Mouse (Mus musculus): ENCODE measurements around the gene Dpysl4. TPM values are rescaled to one million over a fixed set of nuclear protein-coding genes. Genes with fewer than 3 reads are reported as not detected.

The Dpysl4 gene
- polyA plus RNA-seq, 1 experiment = 195 TPM

DNA sequence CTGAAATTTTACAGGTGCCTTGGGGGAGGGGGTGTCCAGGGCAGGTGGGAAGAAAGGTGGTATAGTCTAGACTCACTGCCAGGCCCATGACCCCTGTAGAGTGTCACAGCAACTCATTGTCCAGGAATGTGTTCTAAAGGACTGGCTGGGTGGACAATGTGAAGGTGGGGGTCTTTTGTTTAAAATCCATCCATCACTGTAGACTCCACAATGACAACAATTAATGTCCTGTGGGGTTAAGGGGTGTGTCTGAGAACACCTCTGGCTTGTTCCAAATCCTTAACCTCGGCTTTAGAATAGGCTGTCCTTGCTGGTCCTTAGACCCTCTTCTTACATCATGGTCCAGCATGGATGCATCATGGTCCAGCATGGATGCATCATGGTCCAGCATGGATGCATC, 1.5 kb upstream of the Dpysl4 start:
- TF ChIP-seq POLR2A (IDR thresholded peaks at IDR 0.05; ENCODE audit: borderline replicate concordance, extremely low read depth, insufficient read depth, insufficient read length, poor library complexity, severe bottlenecking) (no peak), CTCF (IDR thresholded peaks at IDR 0.05; ENCODE audit: borderline replicate concordance, extremely low read depth, insufficient read depth, insufficient read length) (no peak)
- no peak for DNase-seq (ENCODE audit: low read depth)

DNA sequence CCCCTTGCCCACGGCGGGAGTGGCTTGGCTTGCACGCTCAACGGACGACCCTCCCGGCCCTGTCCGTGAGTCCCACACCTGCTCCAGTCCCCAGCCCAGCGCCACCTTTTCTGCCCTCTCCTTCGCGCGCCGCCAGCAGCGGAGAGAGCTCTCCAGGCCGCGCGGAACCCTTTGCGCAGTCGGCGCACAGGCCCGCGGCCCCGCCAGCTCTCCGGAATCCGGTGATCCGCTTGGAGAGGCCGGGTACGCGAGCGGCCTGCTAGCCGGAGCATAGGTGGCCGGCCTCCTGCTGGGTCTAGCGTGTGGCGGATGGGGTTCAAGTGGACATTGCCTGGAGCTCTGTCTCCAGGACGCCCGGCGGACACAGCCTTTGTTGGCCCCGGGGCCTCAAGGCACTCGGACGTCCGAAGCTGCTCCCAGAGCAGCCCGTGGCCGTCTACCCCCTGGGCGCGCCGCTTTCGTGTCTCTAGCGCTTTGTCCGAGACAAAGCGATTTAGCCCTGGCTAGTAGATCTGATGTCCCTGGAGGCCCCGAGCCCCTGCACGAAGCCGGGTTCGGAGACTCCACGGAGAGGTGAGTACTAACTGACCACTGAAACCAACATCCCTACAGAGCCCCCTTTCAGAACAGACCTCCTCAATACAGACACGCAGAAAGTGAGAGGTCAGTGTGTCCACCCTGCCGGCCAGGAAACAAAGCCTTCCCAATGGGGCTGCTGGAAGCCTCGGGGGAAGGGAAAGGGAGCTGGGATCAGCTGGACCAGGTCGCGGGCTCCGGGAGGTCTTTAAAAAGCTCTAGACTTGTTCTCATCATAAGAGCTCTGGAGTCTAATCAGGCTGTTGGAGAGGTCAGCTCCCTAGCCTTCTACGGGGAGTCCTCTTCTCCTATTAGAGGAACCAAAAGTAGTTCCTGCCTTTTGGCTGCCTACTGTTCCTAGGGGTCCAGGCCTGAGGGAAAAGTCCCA, 676 bp downstream of the Dpysl4 start:
- no peak for DNase-seq (ENCODE audit: low read depth)
- TF ChIP-seq CTCF (IDR thresholded peaks at IDR 0.05; ENCODE audit: borderline replicate concordance, extremely low read depth, insufficient read depth, insufficient read length) (no peak), POLR2A (IDR thresholded peaks at IDR 0.05; ENCODE audit: borderline replicate concordance, extremely low read depth, insufficient read depth, insufficient read length, poor library complexity, severe bottlenecking) (0 out of 2 replicates have a peak, but pooled peaks have one; percentile 3)

DNA sequence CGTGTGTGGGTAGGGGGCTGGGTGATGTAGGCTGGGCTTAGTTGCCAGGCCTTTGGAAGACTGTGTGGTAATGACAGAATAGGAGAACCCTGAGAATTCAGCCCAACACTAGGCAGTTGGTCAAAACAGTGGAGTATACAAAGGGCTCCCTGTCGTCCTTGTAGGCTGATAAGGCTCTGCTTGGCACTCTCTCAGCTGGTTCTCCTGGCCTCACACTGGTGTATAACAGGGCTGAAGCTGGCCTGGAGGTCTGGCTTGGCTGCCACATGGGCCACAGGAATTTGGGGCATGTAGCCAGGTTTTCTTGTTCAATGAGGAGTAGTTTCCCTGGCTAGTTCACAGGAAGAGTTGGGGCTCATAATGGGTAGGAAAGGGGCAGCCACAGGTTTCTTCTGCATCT, 2.0 kb downstream of the Dpysl4 start:
- peak; percentile 87 for DNase-seq (ENCODE audit: low read depth)
- TF ChIP-seq POLR2A (IDR thresholded peaks at IDR 0.05; ENCODE audit: borderline replicate concordance, extremely low read depth, insufficient read depth, insufficient read length, poor library complexity, severe bottlenecking) = no peak
- no peak for TF ChIP-seq CTCF (IDR thresholded peaks at IDR 0.05; ENCODE audit: borderline replicate concordance, extremely low read depth, insufficient read depth, insufficient read length)

DNA sequence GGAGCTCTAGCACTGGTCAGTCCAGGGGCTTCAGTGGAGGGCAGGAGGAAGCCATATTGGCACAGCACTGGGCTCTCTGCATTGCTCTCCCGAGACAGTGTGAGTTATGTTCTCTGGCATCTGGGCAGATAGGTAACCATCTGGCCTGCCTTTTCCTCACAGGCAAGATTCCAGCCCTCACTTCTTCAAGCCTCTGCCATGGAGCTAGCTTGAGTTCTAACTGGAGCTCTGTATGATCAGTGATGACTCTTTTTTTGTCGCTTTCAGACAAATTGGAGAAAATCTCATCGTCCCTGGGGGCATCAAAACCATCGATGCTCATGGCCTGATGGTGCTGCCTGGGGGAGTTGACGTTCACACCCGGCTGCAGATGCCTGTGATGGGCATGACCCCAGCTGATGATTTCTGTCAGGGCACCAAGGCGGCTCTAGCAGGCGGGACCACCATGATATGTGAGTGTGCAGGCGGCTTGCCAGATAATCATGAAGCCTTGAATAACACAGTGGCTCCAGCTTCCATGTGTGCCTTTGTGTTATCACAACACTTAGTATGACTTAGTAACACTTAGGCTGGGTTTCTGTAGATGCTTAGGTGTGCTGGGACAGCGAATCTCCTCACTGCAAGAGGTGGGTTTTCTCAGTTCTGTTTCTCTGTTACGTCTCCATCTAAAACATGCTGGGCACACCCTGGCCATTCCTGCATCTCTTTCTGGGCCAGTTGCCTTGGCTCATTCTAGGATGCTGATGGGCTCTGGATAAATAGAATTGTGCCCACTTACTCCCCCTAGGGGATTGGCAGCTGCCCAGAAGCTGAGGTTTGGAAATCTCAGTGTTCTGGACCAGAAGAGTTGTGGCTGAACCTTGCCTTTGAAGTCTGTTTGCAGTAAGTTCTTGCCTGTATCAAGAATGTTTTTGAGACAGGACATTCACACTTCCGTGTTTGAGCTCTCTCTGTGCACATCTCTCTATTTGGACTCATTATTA, 4.4 kb downstream of the Dpysl4 start:
- DNase-seq (ENCODE audit: low read depth) = peak; percentile 71
- no peak for TF ChIP-seq CTCF (IDR thresholded peaks at IDR 0.05; ENCODE audit: borderline replicate concordance, extremely low read depth, insufficient read depth, insufficient read length)
- no peak for TF ChIP-seq POLR2A (IDR thresholded peaks at IDR 0.05; ENCODE audit: borderline replicate concordance, extremely low read depth, insufficient read depth, insufficient read length, poor library complexity, severe bottlenecking)

DNA sequence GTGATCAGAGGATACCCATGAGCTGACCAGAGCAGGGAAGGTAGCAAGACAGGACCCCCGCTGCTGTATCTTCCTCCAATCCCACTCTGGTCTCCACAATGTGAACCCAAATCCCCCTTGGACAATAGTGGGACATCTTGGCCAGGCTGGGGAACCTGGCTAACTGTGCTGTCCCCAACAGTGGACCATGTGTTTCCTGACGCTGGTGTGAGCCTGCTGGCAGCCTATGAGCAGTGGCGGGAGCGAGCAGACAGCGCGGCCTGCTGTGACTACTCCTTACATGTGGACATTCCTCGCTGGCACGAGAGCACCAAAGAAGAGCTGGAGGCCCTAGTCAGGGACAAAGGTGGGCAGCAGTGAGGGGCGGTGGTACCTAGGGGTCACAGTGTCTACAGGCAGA, 5.9 kb downstream of the Dpysl4 start:
- DNase-seq (ENCODE audit: low read depth) = no peak
- TF ChIP-seq POLR2A (IDR thresholded peaks at IDR 0.05; ENCODE audit: borderline replicate concordance, extremely low read depth, insufficient read depth, insufficient read length, poor library complexity, severe bottlenecking) (no peak), CTCF (IDR thresholded peaks at IDR 0.05; ENCODE audit: borderline replicate concordance, extremely low read depth, insufficient read depth, insufficient read length) (no peak)

DNA sequence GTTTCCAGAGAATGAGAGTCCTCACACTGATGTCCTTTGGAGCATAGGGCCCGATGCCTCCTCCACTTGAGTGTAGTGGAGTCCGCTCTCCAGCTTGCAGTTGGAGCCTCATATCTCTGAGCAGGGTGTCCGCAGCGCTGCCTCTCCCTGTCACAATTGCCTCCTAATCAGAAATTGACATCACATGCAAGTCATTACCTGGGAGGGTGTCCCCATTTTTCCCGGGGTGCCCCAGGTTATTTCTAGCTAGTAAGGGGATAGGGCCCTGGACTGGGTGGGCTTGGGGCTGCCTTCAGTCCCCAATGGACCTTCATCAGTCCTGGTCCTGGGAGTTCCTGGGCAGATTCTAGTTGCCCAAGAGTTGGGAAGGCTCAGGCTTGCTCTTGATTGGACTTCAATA, 6.9 kb downstream of the Dpysl4 start:
- DNase-seq (ENCODE audit: low read depth) = no peak
- TF ChIP-seq POLR2A (IDR thresholded peaks at IDR 0.05; ENCODE audit: borderline replicate concordance, extremely low read depth, insufficient read depth, insufficient read length, poor library complexity, severe bottlenecking) (no peak), CTCF (IDR thresholded peaks at IDR 0.05; ENCODE audit: borderline replicate concordance, extremely low read depth, insufficient read depth, insufficient read length) (no peak)

DNA sequence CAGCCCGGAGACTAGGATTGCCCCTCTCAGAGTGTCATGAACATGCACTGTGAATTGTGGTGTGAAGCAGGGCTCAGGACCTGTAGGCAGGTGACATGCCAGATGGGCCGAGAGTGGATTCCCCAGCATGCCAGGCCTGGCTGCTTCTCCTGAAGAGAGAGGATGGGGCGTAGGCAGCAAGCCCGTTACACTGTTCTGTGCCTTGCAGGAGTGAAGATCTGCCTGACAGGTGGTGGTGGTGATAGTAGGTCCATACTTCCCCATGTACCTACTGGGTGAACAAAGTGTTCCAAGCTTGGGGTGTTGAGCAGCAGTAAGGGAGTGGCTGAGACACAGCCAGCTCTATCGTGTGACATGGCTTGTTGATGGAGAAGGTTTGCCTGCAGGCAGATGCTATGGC, 7.3 kb downstream of the Dpysl4 start:
- no peak for DNase-seq (ENCODE audit: low read depth)
- TF ChIP-seq CTCF (IDR thresholded peaks at IDR 0.05; ENCODE audit: borderline replicate concordance, extremely low read depth, insufficient read depth, insufficient read length) = no peak
- TF ChIP-seq POLR2A (IDR thresholded peaks at IDR 0.05; ENCODE audit: borderline replicate concordance, extremely low read depth, insufficient read depth, insufficient read length, poor library complexity, severe bottlenecking) = no peak

DNA sequence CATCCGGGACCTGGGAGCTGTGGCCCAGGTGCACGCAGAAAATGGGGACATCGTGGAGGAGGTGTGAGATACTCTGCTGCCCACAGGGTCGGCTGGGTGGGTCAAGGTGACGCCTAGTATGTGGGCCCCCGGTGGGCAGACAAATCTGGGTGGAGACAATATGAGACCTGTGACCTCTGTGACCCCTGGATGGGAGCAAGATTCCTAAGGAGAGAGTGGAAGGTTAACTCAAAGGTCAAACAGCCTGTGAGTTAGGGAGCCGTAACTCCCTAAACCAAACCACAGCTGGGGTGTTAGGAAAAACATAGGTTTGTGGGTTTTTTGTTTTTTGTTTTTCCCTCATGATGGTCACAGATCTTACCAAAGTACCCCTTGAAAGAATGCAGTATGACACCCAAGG, 8.0 kb downstream of the Dpysl4 start:
- no peak for DNase-seq (ENCODE audit: low read depth)
- TF ChIP-seq CTCF (IDR thresholded peaks at IDR 0.05; ENCODE audit: borderline replicate concordance, extremely low read depth, insufficient read depth, insufficient read length) (no peak), POLR2A (IDR thresholded peaks at IDR 0.05; ENCODE audit: borderline replicate concordance, extremely low read depth, insufficient read depth, insufficient read length, poor library complexity, severe bottlenecking) (no peak)

DNA sequence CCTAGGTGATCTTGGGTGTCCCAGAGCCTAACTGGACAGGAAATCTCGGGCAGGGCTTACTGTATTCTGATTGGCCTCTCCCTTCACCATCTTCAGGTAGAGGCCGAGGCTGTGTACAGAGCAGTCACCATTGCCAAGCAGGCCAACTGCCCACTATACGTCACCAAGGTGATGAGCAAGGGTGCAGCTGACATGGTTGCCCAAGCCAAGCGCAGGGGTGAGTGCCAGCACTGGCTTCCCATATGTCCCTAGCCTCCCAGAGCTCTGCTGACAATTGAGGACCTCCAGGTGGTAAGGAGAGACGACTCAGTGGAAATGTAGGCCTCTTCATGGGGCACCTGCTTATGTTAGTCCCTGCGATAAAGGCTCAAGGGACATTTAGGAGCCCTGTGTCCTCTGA, 9.0 kb downstream of the Dpysl4 start:
- TF ChIP-seq POLR2A (IDR thresholded peaks at IDR 0.05; ENCODE audit: borderline replicate concordance, extremely low read depth, insufficient read depth, insufficient read length, poor library complexity, severe bottlenecking) (no peak), CTCF (IDR thresholded peaks at IDR 0.05; ENCODE audit: borderline replicate concordance, extremely low read depth, insufficient read depth, insufficient read length) (no peak)
- no peak for DNase-seq (ENCODE audit: low read depth)

DNA sequence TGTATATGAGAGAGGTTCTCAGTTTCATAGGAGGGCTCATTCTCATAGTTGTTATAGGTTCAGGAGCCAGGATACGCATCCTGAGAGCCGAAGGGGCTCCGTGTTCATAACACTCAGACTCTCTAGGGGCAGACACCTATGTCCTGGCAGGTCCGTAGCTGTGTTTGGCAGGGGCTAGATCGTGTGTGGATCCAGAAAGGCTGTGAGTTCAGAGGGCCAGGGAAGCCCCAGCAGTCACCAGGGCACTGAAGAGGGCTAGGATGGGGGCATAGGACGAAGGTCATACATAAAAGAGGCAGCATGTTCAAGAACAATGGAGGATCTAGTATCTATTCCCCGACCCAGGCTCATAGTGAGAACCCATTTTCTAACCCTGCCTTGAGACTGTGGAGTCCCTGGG, 9.5 kb downstream of the Dpysl4 start:
- no peak for TF ChIP-seq CTCF (IDR thresholded peaks at IDR 0.05; ENCODE audit: borderline replicate concordance, extremely low read depth, insufficient read depth, insufficient read length)

DNA sequence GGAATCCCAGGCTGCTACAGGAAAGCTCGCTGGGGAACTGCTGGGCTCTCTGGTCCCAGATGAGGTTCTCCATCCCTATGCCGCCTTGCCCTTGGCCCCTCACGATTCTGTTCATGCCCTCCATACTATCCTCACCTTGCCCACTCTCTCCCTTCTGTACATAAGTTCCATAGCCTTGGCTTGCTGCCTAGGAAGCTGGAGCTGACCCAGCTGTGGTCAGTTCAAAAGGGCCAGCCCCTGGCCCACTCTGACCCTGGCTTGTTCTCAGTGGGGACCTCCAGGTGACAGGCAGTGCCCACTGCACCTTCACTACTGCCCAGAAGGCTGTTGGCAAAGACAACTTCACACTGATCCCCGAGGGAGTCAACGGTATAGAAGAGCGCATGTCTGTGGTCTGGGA, 10.6 kb downstream of the Dpysl4 start:
- DNase-seq (ENCODE audit: low read depth) = no peak
- TF ChIP-seq POLR2A (IDR thresholded peaks at IDR 0.05; ENCODE audit: borderline replicate concordance, extremely low read depth, insufficient read depth, insufficient read length, poor library complexity, severe bottlenecking) (no peak), CTCF (IDR thresholded peaks at IDR 0.05; ENCODE audit: borderline replicate concordance, extremely low read depth, insufficient read depth, insufficient read length) (no peak)

More for the DNA sequence above, 9.5 kb downstream of the Dpysl4 start:
- DNase-seq (ENCODE audit: low read depth) = no peak

All from brain, embryonic 14.5 days (tissue).